30 mouse cellular contexts compared by ENCODE assay signal in the genomic region with DNA sequence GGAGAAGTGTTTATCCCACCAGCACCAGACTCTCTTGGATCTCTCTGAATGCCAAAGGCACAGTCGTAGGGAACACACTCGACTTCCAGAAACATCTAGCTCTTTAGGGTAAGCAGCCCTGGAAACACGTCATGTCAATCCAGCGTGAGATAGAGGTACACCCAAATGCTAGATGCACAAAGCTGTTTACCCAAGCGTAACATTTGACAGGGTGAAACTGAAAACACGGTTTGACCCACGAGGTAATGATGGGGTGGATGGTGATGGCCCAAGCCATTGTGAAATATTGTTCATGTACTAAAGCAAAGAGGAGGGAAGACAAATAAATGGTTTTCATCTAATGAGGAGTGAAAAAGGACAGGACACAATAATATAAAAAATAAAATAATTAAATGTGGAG. TPM values are rescaled to one million over a fixed set of nuclear protein-coding genes. Genes with fewer than 3 reads are reported as not detected.
DNase-seq lines count a peak whose midpoint lies in the region; ATAC-seq and TF ChIP-seq lines count a peak whose summit lies in the region.
"Had no signal": no experiment of that assay in that cellular context is flagged by ENCODE, and none has a peak within 500 bp of the region (broad histone marks: within the 10 kb centered on the region; RNA-seq: fewer than 3 reads in every experiment).

No protein-coding gene starts in this region.

- H3K4me2 ChIP-seq in lung, postnatal 0 days (replicated peaks; ENCODE audit: low read depth, low read length) = no peak overlapping the region
- no peak overlapping the region for H3K4me2 ChIP-seq in CH12.LX (ENCODE audit: insufficient read depth, low read depth, poor library complexity, severe bottlenecking)
- no peak overlapping the region for H3K4me2 ChIP-seq in forebrain, embryonic 11.5 days (ENCODE audit: low read depth, low read length, severe bottlenecking)
- H3K4me2 ChIP-seq: embryonic facial prominence, embryonic 13.5 days; forebrain, embryonic 12.5 days; heart, embryonic 11.5 days; hindbrain, embryonic 13.5 days; lung, embryonic 15.5 days had no signal

- no peak for TF ChIP-seq CTCF in lung, postnatal 0 days (IDR thresholded peaks at IDR 0.05)
- no peak for TF ChIP-seq CTCF in CH12.LX (conservative IDR thresholded peaks at IDR 0.05 in 1 of 2, IDR thresholded peaks at IDR 0.05 in 1 of 2; ENCODE audit: low read depth in 2 of 2, low read length in 2 of 2)

- no peaks in the 10 kb centered on the region for H3K27me3 ChIP-seq in lung, postnatal 0 days (replicated peaks; ENCODE audit: insufficient read depth, low read length)
- H3K27me3 ChIP-seq in CH12.LX (replicated peaks) = no peaks in the 10 kb centered on the region
- no peaks in the 10 kb centered on the region for H3K27me3 ChIP-seq in forebrain, embryonic 11.5 days (ENCODE audit: control insufficient read depth, insufficient read depth, low read length)
- H3K27me3 ChIP-seq: embryonic facial prominence, embryonic 13.5 days; hindbrain, embryonic 13.5 days; lung, embryonic 15.5 days had no signal

- DNase-seq in lung, postnatal 0 days (ENCODE audit: low spot score) = peak; percentile 11
- no peak for DNase-seq in lung, postnatal 25 days (ENCODE audit: low spot score)
- DNase-seq in CH12.LX (ENCODE audit: extremely low read depth) = peak; percentile 50
- DNase-seq in heart, postnatal 25 days (ENCODE audit: low spot score) = no peak
- DNase-seq in forebrain, embryonic 11.5 days (ENCODE audit: low spot score) = no peak
- DNase-seq in adrenal gland, postnatal 25 days = no peak
- DNase-seq: adrenal gland, adult 2 months; cerebellum, adult 9-10 months; cerebellum, postnatal 36 days; forebrain, postnatal 0 days; gastrocnemius, postnatal 10 days; heart, adult 11 months; heart, postnatal 4 days; kidney, adult 8-10 months; layer of hippocampus, postnatal 36 days; left cerebral cortex, postnatal 4 days; lung, postnatal 4 days; thymus, adult 2 months; thymus, postnatal 36 days had no signal

- no peak for TF ChIP-seq EP300 in lung, postnatal 0 days (IDR thresholded peaks at IDR 0.05)
- TF ChIP-seq EP300 in CH12.LX (IDR thresholded peaks at IDR 0.05; ENCODE audit: low read length) = 0 out of 2 replicates have a peak, but pooled peaks have one; percentile 13

- TF ChIP-seq RAD21 in CH12.LX (IDR thresholded peaks at IDR 0.05; ENCODE audit: low read depth, low read length) = no peak

- dilution Hi-C loops in CH12.LX (cut with MboI; ENCODE audit: extremely low pct_ligation_motif_present, extremely low pct_unique_long_range_greater_than_20kb, low sequenced_read_pairs) = no loop called here

- H3K79me2 ChIP-seq in CH12.LX (replicated peaks; ENCODE audit: control insufficient read depth, extremely low read depth, insufficient read depth, poor library complexity, severe bottlenecking) = no peaks in the 10 kb centered on the region

- intact Hi-C loops in heart, postnatal 25 days (cut with DNase I) = no loop called here

- no peak overlapping the region for H3K4me3 ChIP-seq in lung, postnatal 0 days (ENCODE audit: low read depth, low read length)
- H3K4me3 ChIP-seq in CH12.LX (replicated peaks in 1 of 3; ENCODE audit: low read depth in 2 of 3, low read length in 2 of 3, poor library complexity in 1 of 3) = no peak overlapping the region
- H3K4me3 ChIP-seq in forebrain, embryonic 11.5 days (ENCODE audit: low read depth, low read length) = no peak overlapping the region
- H3K4me3 ChIP-seq: embryonic facial prominence, embryonic 13.5 days; forebrain, embryonic 12.5 days; hindbrain, embryonic 13.5 days; lung, embryonic 15.5 days had no signal

- 43% methylated on average over 7 of the region's 7 CpGs for WGBS in lung, postnatal 0 days
- 31% methylated on average over 7 of the region's 7 CpGs for WGBS in forebrain, embryonic 11.5 days

- no peak overlapping the region for H3K27ac ChIP-seq in lung, postnatal 0 days (ENCODE audit: low read length)
- H3K27ac ChIP-seq in CH12.LX (ENCODE audit: insufficient read depth, low read depth) = no peak overlapping the region
- H3K27ac ChIP-seq in forebrain, embryonic 11.5 days (ENCODE audit: low read depth, low read length) = no peak overlapping the region
- H3K27ac ChIP-seq: embryonic facial prominence, embryonic 13.5 days; forebrain, embryonic 12.5 days; hindbrain, embryonic 13.5 days; kidney, postnatal 0 days; liver, embryonic 14.5 days; lung, embryonic 15.5 days had no signal

- no peak for ATAC-seq in lung, postnatal 0 days
- ATAC-seq in megakaryocyte progenitor cell, adult 5-6 weeks (replicated peaks; ENCODE audit: poor library complexity) = peak; percentile 28
- no peak for ATAC-seq in forebrain, embryonic 11.5 days (replicated peaks; ENCODE audit: low FRiP score)
- ATAC-seq: activated CD4-positive, CD25-positive, alpha-beta regulatory T cell, adult 4 months; forebrain, postnatal 0 days; intestine, embryonic 16.5 days; midbrain, embryonic 16.5 days had no signal

- TF ChIP-seq POLR2A in CH12.LX (IDR thresholded peaks at IDR 0.05; ENCODE audit: low read depth, low read length) = no peak

- no peaks in the 10 kb centered on the region for H3K9me3 ChIP-seq in lung, postnatal 0 days (ENCODE audit: low read length)
- H3K9me3 ChIP-seq in CH12.LX (replicated peaks; ENCODE audit: low read length) = no peaks in the 10 kb centered on the region
- H3K9me3 ChIP-seq in forebrain, embryonic 11.5 days (ENCODE audit: control insufficient read depth, low read length) = no peaks in the 10 kb centered on the region
- H3K9me3 ChIP-seq: embryonic facial prominence, embryonic 13.5 days; forebrain, embryonic 12.5 days; hindbrain, embryonic 13.5 days; lung, embryonic 15.5 days had no signal

- in situ Hi-C loops in CH12.LX (cut with MboI; ENCODE audit: low pct_ligation_motif_present, low pct_unique_long_range_greater_than_20kb, low sequenced_read_pairs) = no loop called here

- H3K9ac ChIP-seq in lung, postnatal 0 days (replicated peaks; ENCODE audit: low read depth) = no peak overlapping the region
- H3K9ac ChIP-seq in CH12.LX (ENCODE audit: insufficient read depth, low read depth) = no peak overlapping the region
- H3K9ac ChIP-seq in forebrain, embryonic 11.5 days (ENCODE audit: low read length) = no peak overlapping the region
- H3K9ac ChIP-seq: embryonic facial prominence, embryonic 13.5 days; forebrain, embryonic 12.5 days; forebrain, postnatal 0 days; hindbrain, embryonic 13.5 days; liver, embryonic 14.5 days; lung, embryonic 15.5 days had no signal

- H3K4me1 ChIP-seq in lung, postnatal 0 days (ENCODE audit: insufficient read depth, low read depth, low read length) = no peaks in the 10 kb centered on the region
- H3K4me1 ChIP-seq in CH12.LX (ENCODE audit: control insufficient read depth in 1 of 2, insufficient read depth in 2 of 2) = peaks cover 36 to 64% of the 10 kb centered on the region in 2 experiments
- H3K4me1 ChIP-seq in forebrain, embryonic 11.5 days (replicated peaks; ENCODE audit: control insufficient read depth, insufficient read depth, low read length) = no peaks in the 10 kb centered on the region

- H3K36me3 ChIP-seq in lung, postnatal 0 days (ENCODE audit: insufficient read depth, low read length) = no peaks in the 10 kb centered on the region
- no peaks in the 10 kb centered on the region for H3K36me3 ChIP-seq in CH12.LX (replicated peaks in 1 of 2; ENCODE audit: control insufficient read depth in 1 of 2, insufficient read depth in 1 of 2, low read length in 1 of 2)
- no peaks in the 10 kb centered on the region for H3K36me3 ChIP-seq in forebrain, embryonic 11.5 days (ENCODE audit: control insufficient read depth, insufficient read depth, low read length)
- H3K36me3 ChIP-seq: embryonic facial prominence, embryonic 13.5 days; forebrain, embryonic 12.5 days; hindbrain, embryonic 13.5 days; lung, embryonic 15.5 days had no signal

TF ChIP-seq in CH12.LX, 34 proteins besides CTCF, POLR2A, EP300 and RAD21:
- no peak for TF ChIP-seq ZMIZ1 (IDR thresholded peaks at IDR 0.05; ENCODE audit: low read depth, low read length)
- peak; percentile 81 for TF ChIP-seq MYC (IDR thresholded peaks at IDR 0.05; ENCODE audit: low read depth, low read length)
- TF ChIP-seq ETS1 (conservative IDR thresholded peaks at IDR 0.05; ENCODE audit: low read depth, low read length) = 0 out of 2 replicates have a peak, but pooled peaks have one; percentile 7
- no peak for TF ChIP-seq MEF2A (IDR thresholded peaks at IDR 0.05; ENCODE audit: borderline replicate concordance, low read depth, low read length)
- TF ChIP-seq UBTF (IDR thresholded peaks at IDR 0.05; ENCODE audit: low read depth, low read length) = no peak
- TF ChIP-seq CHD2 (IDR thresholded peaks at IDR 0.05; ENCODE audit: low read length) = no peak
- no peak for TF ChIP-seq JUN (IDR thresholded peaks at IDR 0.05; ENCODE audit: insufficient read depth, low read depth, low read length)
- no peak for TF ChIP-seq POLR2AphosphoS2 (IDR thresholded peaks at IDR 0.05; ENCODE audit: low read depth, low read length)
- TF ChIP-seq KAT2A (IDR thresholded peaks at IDR 0.05; ENCODE audit: insufficient replicate concordance, low read length) = no peak
- no peak for TF ChIP-seq TBP (conservative IDR thresholded peaks at IDR 0.05; ENCODE audit: low read depth, low read length)
- TF ChIP-seq ZNF384 (IDR thresholded peaks at IDR 0.05; ENCODE audit: low read depth, low read length) = no peak
- TF ChIP-seq RCOR1 (conservative IDR thresholded peaks at IDR 0.05; ENCODE audit: low read depth, low read length) = no peak
- no peak for TF ChIP-seq SMC3 (IDR thresholded peaks at IDR 0.05; ENCODE audit: low read depth, low read length)
- TF ChIP-seq MXI1 (IDR thresholded peaks at IDR 0.05; ENCODE audit: low read depth, low read length) = peak; percentile 42; the same call in 1 of the 2 replicates
- peak; percentile 40; the same call in 1 of the 2 replicates for TF ChIP-seq BHLHE40 (IDR thresholded peaks at IDR 0.05; ENCODE audit: low read depth, low read length)
- TF ChIP-seq USF2 (conservative IDR thresholded peaks at IDR 0.05; ENCODE audit: low read depth, low read length) = no peak
- TF ChIP-seq GABPA (IDR thresholded peaks at IDR 0.05; ENCODE audit: insufficient replicate concordance, low read depth, low read length) = no peak

RNA-seq across cellular contexts. Expression of gene Lmo2, which starts 23.5 kb away (rescaled TPM):
- polyA plus RNA-seq in lung, postnatal 0 days (2015; fragmentation: Nextera tagmentation; extraction: Ambion mirVana) = 30.6 and 46.5 TPM in 2 replicates
- 108 and 109 TPM in 2 replicates for total RNA-seq in CH12.LX (2012; rRNA removed)
- total RNA-seq in CH12.LX (2014; rRNA removed) = 61.3 and 63.6 TPM in 2 replicates
- 43.3 and 49.6 TPM in 2 replicates for polyA plus RNA-seq in CH12.LX (2012; ENCODE audit: insufficient read length, low read depth)
- 427 and 476 TPM in 2 replicates for total RNA-seq in megakaryocyte progenitor cell, adult 5-6 weeks (2015)
- total RNA-seq in megakaryocyte progenitor cell, adult 5-6 weeks (2017) = 226 and 286 TPM in 2 replicates
- 10 to 100 TPM; 19.3 to 19.8 TPM for total RNA-seq in heart, postnatal 25 days (2021)
- 41.0 and 41.9 TPM in 2 replicates for polyA plus RNA-seq in forebrain, embryonic 11.5 days (2014; fragmentation: Nextera tagmentation; extraction: Ambion mirVana)
- 28.9 and 31.9 TPM in 2 replicates for total RNA-seq in adrenal gland, postnatal 25 days (2021)

Comparison
In these comparisons a context has a peak if more than half of its experiments do, and no peak if none do; other contexts are left out.
1. DNase-seq: peak in lung, postnatal 0 days (single experiment) and CH12.LX (single experiment); none in lung, postnatal 25 days (single experiment), heart, postnatal 25 days (single experiment), forebrain, embryonic 11.5 days (single experiment) and adrenal gland, postnatal 25 days (single experiment).